Mouse (Mus musculus) thymus, postnatal 36 days (tissue): ENCODE measurements around the gene Btbd35f30.
"Not testable (repeated sequence)": the region's sequence is repeated elsewhere in the genome, so short reads cannot be mapped to it uniquely, and the experiment has no call there.

Experiments
- DNase-seq, 2 experiments: peaks; one replicate each; pipeline ENCODE4 v3.0.0; 2022; ENCODE audit warnings: mixed read lengths in 2 of 2

Gene Btbd35f30

GRCm38 (mm10) chrX:32894325-32894724 is at the start of gene Btbd35f30:
TSS of gene Btbd35f30 (plus strand) at chrX:32894625.
- DNase-seq: not testable (repeated sequence)

GRCm38 (mm10) chrX:32941468-32941867 is 47.0 kb downstream of the Btbd35f30 start, which contains the start of gene Gm21789:
TSS of gene Gm21789 (plus strand) at chrX:32941768.
- not testable (repeated sequence) for DNase-seq
